Mouse (Mus musculus) right cerebral cortex, adult 18-20 months (tissue): Measurements from ENCODE around the gene Zfp111.

Experiments
- DNase-seq: peaks from one replicate; pipeline ENCODE4 v3.0.0; 2022; ENCODE audit warnings: mixed read lengths

Gene Zfp111

GRCm38 (mm10) chr7:24211343-24211742 is at the start of gene Zfp111:
Gene Zfp111 (minus strand): TSS chr7:24211443.
- DNase-seq: no peak

GRCm38 (mm10) chr7:24260000-24260312 is 48.7 kb upstream of the Zfp111 start:
- DNase-seq: no peak

DNA sequence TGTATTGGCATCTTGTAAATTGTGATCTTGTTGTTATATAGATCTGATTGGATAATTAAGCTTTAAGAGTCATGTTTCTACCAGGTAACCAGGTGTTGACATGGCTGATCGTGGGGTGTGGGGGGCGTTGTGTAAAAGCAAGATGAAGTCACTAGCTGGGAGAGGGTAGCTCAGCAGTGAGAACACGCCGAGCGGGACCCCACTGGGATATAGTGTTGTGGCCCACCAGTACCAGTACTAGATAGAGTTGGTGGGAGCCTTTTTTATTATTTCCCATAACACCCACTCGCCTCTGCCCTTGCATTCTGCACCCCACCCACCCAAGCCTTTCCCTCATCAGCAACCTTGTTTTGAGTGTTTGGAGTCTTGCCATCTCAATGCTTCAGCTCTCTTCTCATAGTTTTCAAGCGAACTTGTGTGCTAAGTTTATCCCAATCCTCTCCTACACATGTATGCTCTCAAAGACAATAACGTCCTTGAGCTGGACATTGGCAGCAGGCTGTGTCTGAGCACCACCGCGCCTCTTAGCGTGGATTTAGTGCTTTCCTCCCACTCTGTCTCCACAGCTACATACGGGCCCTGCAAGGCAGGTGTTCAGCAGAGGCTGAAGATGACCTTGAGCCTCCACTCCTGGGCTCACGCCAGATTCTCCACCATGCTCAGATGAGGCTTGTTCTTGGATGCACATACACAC is 48.2 kb upstream of the Zfp111 start:
- no peak for DNase-seq

- peak; percentile 93 for DNase-seq
Measured at GRCm38 (mm10) chr7:24254633-24255474, 43.6 kb upstream of the Zfp111 start, which contains the start of gene Zfp108. Gene Zfp108 (plus strand): TSS chr7:24254794.

GRCm38 (mm10) chr7:24253779-24254615 is 42.8 kb upstream of the Zfp111 start:
- no peak for DNase-seq

- peak; percentile 80 for DNase-seq
Measured at GRCm38 (mm10) chr7:24237040-24237791, 26.0 kb upstream of the Zfp111 start, which contains the start of gene Zfp109. Gene Zfp109 (minus strand): TSS chr7:24237560.

DNA sequence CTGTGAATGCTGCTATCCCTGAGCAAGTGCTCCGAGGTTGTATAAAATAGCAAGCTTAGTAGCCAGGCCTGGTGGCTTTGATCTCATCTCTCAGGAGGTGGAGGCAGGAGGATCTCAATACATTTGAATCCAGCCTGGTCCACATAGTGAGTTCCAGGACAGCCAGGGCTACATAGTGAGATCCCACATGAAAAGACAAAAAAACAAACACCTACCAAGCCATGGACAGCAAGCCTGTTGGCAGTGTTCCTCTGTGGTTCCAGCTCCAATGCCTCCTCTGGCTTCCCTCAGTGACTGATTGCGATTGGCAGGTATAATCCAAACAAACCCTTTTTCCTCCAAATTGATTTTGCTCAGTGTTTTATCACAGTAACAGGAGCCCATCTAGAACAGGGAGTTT is 947 bp downstream of the Zfp111 start:
- no peak for DNase-seq

- no peak for DNase-seq
Measured at GRCm38 (mm10) chr7:24208282-24208886, 2.9 kb downstream of the Zfp111 start.

GRCm38 (mm10) chr7:24207488-24208261 is 3.6 kb downstream of the Zfp111 start:
- DNase-seq: peak; percentile 80

DNA sequence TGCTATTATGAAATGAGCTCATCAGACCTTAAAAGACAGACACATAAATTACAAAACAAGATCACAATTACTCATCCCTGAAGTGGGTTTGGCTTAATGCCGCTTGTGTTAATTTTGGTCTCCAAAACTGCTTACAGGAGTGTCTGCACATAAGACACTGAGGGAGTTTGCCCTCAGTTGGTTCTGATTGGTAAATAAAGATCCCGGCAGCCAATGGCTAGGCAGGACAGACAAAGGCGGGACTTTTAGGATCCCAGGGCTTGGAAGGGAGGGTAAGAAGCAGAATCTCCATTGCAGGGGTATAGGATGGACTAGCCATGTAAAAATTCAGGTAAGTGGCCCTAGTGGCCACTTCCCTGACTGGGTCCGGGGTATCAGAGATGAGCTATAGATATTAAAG is 14.3 kb downstream of the Zfp111 start:
- DNase-seq: no peak

GRCm38 (mm10) chr7:24193157-24193556 is 18.1 kb downstream of the Zfp111 start:
- no peak for DNase-seq

DNA sequence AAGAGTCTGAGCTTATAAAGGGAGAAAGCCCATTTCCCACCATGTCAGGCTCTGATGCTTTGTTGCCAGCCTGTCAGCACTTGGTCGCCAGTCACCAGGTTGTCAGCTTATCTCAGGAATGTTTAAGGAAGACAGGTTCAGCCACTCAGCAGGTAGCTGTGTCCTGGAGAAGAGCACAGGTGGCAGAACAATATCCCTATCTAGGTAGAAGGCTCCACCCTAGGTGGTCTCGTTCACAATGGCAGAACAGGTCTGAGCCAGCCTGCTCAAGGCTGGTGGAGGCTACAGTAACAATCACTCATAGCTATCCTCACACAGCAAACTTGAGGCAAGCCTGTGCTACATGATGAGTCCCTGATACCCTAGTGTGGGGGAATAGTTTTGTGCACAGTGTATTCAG is 19.9 kb downstream of the Zfp111 start:
- no peak for DNase-seq

- DNase-seq: no peak
Measured at GRCm38 (mm10) chr7:24189571-24189944, 21.7 kb downstream of the Zfp111 start.

DNA sequence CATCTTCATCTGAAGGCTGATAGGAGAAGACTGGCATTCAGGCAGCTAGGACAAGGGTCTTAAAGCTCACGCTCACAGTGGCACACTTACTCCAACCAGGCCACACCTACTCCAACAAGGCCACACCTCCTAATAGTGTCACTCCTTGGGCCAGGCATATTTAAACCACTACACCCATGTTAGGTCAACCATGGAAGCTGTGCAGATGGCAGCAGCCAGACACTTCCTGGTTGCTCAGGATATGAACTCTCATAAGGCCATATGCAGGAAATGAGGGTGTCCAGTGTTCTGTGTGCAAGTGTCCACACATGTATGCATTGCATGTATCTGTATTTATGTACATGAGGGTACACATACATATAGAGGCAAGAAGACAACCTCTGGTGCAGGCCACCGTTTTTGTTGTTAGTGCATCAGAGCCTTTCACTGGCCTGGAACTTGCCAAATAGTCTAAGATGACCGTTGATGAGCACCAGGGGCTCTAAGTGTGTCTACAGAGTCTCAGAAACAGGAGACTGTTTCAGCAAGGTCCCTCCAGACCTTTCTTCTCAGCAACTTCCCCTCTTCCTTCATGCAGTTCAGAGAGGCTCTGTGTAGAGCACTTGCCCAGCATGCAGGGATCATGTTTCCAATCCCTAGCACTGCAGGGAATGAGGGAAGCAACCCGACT is 22.2 kb downstream of the Zfp111 start:
- DNase-seq: no peak

GRCm38 (mm10) chr7:24187611-24188010 is 23.6 kb downstream of the Zfp111 start:
- no peak for DNase-seq

GRCm38 (mm10) chr7:24175337-24175711 is 35.9 kb downstream of the Zfp111 start:
- no peak for DNase-seq

GRCm38 (mm10) chr7:24174618-24175336 is 36.5 kb downstream of the Zfp111 start, which contains the start of gene Zfp114:
Gene Zfp114 (plus strand): TSS chr7:24175060.
- peak; percentile 67 for DNase-seq

- DNase-seq: no peak
Measured at GRCm38 (mm10) chr7:24172191-24172590, 39.1 kb downstream of the Zfp111 start.

- no peak for DNase-seq
Measured at GRCm38 (mm10) chr7:24153272-24153671, 58.0 kb downstream of the Zfp111 start.
